Mouse (Mus musculus) embryonic facial prominence, embryonic 11.5 days (tissue): Measurements from ENCODE around the gene Camk2n2. TPM values are rescaled to one million over a fixed set of nuclear protein-coding genes. Genes with fewer than 3 reads are reported as not detected.
"Not testable (repeated sequence)": the region's sequence is repeated elsewhere in the genome, so short reads cannot be mapped to it uniquely, and the experiment has no call there.

Source experiments
- ATAC-seq: fragments of 200-750 bp; cut with Nextera tagmentation; replicated peaks from 2 replicates; pipeline ENCODE4 v1.8.0; 2017; ENCODE audit warnings: low read depth; ENCODE audit not compliant: insufficient number of reproducible peaks, low FRiP score, low TSS enrichment
- DNase-seq: peaks from one replicate; pipeline ENCODE4 v3.0.0-alpha.2; 2015; ENCODE audit warnings: low spot score
- H3K27ac ChIP-seq: fragments of 300-500 bp; sonication (generic); replicated peaks from 2 replicates; pipeline ENCODE4 v1.5.1; 2014; ENCODE audit warnings: mild to moderate bottlenecking, low read depth, low read length, control low read depth
- H3K27me3 ChIP-seq: fragments of 300-500 bp; sonication (generic); 2 replicates; pipeline ENCODE4 v1.6.1; 2014; ENCODE audit warnings: mild to moderate bottlenecking, low read length, moderate library complexity, mixed read lengths; ENCODE audit not compliant: control insufficient read depth, insufficient read depth
- H3K36me3 ChIP-seq: fragments of 300-500 bp; sonication (generic); replicated peaks from 2 replicates; pipeline ENCODE4 v1.6.1; 2014; ENCODE audit warnings: low read depth, mild to moderate bottlenecking, low read length, moderate library complexity, mixed read lengths; ENCODE audit not compliant: control insufficient read depth, insufficient read depth
- H3K4me1 ChIP-seq: fragments of 300-500 bp; sonication (generic); 2 replicates; pipeline ENCODE4 v1.6.1; 2014; ENCODE audit warnings: low read length, mixed read lengths; ENCODE audit not compliant: control insufficient read depth, insufficient read depth
- H3K4me2 ChIP-seq: fragments of 300-500 bp; sonication (generic); 2 replicates; pipeline ENCODE4 v1.6.1; 2014; ENCODE audit warnings: low read depth, mild to moderate bottlenecking, control low read depth, low read length, moderate library complexity
- H3K4me3 ChIP-seq: fragments of 300-500 bp; sonication (generic); 2 replicates; pipeline ENCODE4 v1.5.1; 2014; ENCODE audit warnings: low read depth, low read length, control low read depth
- H3K9ac ChIP-seq: fragments of 300-500 bp; sonication (generic); replicated peaks from 2 replicates; pipeline ENCODE4 v1.6.1; 2014; ENCODE audit warnings: mild to moderate bottlenecking, control low read depth, low read length
- H3K9me3 ChIP-seq: fragments of 300-500 bp; sonication (generic); replicated peaks from 2 replicates; pipeline ENCODE4 v1.6.1; 2016; ENCODE audit warnings: mild to moderate bottlenecking, low read length, inconsistent platforms, mixed read lengths; ENCODE audit not compliant: control insufficient read depth
- WGBS: fragments of 180-500 bp; shearing (Covaris S2); extraction: QIAGEN DNeasy Blood & Tissue Kit; methylation state at CpG from one replicate; pipeline ENCODE4 v1.1.7; 2014; 5-methylcytosine and 5-hydroxymethylcytosine counted together
- polyA plus RNA-seq: library from polyadenylated mRNA; unstranded; fragments of >200 nt; fragmentation: Nextera tagmentation; extraction: Ambion mirVana; gene quantifications from 2 replicates; pipeline ENCODE4 v1.2.1, GENCODE M21; 2014

Camk2n2 gene
- 1.8 and 2.2 TPM in 2 replicates for polyA plus RNA-seq

DNA sequence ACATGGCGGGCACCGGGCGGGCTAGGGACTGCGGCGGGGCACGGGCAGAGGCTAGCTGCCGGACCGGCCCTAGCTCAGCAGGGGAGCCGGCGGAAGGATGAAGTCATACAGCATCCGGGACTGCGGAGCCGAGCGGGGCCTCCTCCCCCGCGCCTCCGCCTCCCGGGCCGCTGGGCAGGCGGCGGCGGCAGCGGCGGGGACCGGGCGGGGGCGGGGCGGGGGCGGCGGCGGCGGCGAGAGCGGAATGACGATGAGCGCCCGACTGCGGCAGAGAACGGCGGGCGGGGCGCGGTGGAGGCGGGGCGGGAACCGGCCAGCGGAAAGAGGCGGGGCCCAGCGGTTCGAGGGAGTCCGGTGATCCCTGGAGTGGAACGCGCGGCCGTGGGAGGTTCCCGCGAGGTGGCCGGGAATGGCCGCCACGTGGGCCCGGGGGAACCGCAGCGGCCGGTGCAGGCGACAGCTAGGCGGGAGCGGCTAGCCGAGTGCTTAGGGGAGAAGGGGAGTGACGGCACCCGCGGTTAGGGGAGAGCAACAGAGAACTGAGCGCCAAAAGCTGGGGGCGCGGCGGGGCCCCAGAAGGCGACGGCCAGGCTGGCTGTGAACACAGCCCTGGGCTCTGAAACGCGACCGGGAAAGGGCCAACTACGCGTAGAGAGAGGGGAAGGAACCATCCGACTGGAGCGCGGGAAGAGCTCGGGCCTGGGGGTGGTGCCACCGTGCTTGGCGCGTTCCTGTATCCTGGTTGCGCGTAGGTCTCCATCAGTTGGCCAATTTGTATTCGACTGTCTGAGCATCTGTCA is at the start of gene Camk2n2:
Gene Camk2n2, minus strand, starts transcription at position 97 of the 800 bp plus-strand sequence.
- peak within 1 kb of the TSS; percentile 72 for H3K4me3 ChIP-seq
- H3K36me3 ChIP-seq = no peaks in the 10 kb centered on the region
- under 1% methylated on average over 67 of the region's 92 CpGs for WGBS
- H3K9me3 ChIP-seq = no peaks in the 10 kb centered on the region
- H3K4me2 ChIP-seq = peak within 1 kb of the TSS; percentile 99
- peak within 1 kb of the TSS; percentile 78 for H3K9ac ChIP-seq
- ATAC-seq (peak; percentile 56), DNase-seq (peak; percentile 60)
- peak within 1 kb of the TSS; percentile 44; the same call in 1 of the 2 replicates for H3K27ac ChIP-seq
- H3K27me3 ChIP-seq = peaks cover 13% of the 10 kb centered on the region
- H3K4me1 ChIP-seq = no peaks in the 10 kb centered on the region

DNA sequence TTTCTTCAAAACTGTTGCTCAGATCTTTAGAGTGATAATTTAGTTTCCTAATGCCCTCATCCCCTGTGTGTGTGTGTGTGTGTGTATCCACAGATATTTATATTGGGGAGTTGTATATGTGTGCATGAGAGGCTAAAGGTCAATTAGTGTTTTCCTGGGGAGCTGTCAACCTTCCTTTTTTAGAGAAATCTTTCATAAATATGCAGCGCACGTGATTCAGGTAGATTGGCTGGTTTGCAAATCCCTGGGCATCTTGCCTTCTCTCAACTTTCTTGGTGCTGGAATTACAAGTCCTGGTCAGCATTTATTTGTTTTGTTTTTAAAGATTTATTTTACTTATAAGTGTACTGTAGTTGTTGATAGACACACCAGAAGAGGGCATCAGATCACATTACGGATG is 49.2 kb upstream of the Camk2n2 start:
- Histone ChIP-seq H3K9me3 (no peaks in the 10 kb centered on the region), H3K27me3 (no peaks in the 10 kb centered on the region), H3K4me2 (no peak overlapping the region), H3K27ac (no peak overlapping the region), H3K4me1 (peaks cover 7% of the 10 kb centered on the region), H3K36me3 (peaks cover 1% of the 10 kb centered on the region; the same call in 1 of the 2 replicates), H3K4me3 (no peak overlapping the region), H3K9ac (no peak overlapping the region)
- 75% methylated on average over 3 of the region's 3 CpGs for WGBS
- ATAC-seq = no peak
- DNase-seq = no peak

- H3K9me3 ChIP-seq, H3K4me1 ChIP-seq, H3K4me3 ChIP-seq, H3K27me3 ChIP-seq, ATAC-seq, H3K9ac ChIP-seq, DNase-seq, H3K27ac ChIP-seq, H3K4me2 ChIP-seq, H3K36me3 ChIP-seq: not testable (repeated sequence)
- 100% methylated on average over 5 of the region's 6 CpGs for WGBS
Observed at GRCm38 (mm10) chr16:20668013-20668412, 46.9 kb upstream of the Camk2n2 start, which contains the start of gene Eif4g1. TSS of gene Eif4g1 (plus strand) at chr16:20668313.

GRCm38 (mm10) chr16:20657661-20658060 is 36.6 kb upstream of the Camk2n2 start:
- no peaks in the 10 kb centered on the region for H3K27me3 ChIP-seq
- H3K4me1 ChIP-seq = no peaks in the 10 kb centered on the region; the same call in 1 of the 2 replicates
- DNase-seq (no peak), ATAC-seq (no peak)
- no peak overlapping the region for H3K27ac ChIP-seq
- H3K36me3 ChIP-seq = peaks cover 11% of the 10 kb centered on the region
- H3K9me3 ChIP-seq = no peaks in the 10 kb centered on the region
- no peak overlapping the region for H3K9ac ChIP-seq
- H3K4me3 ChIP-seq = no peak overlapping the region
- no peak overlapping the region for H3K4me2 ChIP-seq
- WGBS = 94% methylated on average over 4 of the region's 4 CpGs

GRCm38 (mm10) chr16:20653315-20653714 is 32.2 kb upstream of the Camk2n2 start:
- H3K27ac ChIP-seq = no peak overlapping the region
- H3K9me3 ChIP-seq = no peaks in the 10 kb centered on the region
- no peak overlapping the region for H3K4me3 ChIP-seq
- DNase-seq (no peak), ATAC-seq (no peak)
- no peaks in the 10 kb centered on the region for H3K27me3 ChIP-seq
- 59% methylated on average over 2 of the region's 2 CpGs for WGBS
- no peak overlapping the region for H3K4me2 ChIP-seq
- H3K36me3 ChIP-seq = peaks cover 2% of the 10 kb centered on the region
- H3K4me1 ChIP-seq = no peaks in the 10 kb centered on the region; the same call in 1 of the 2 replicates
- no peak overlapping the region for H3K9ac ChIP-seq

GRCm38 (mm10) chr16:20651947-20652310 is 30.8 kb upstream of the Camk2n2 start:
- 12% methylated on average over 12 of the region's 12 CpGs for WGBS
- ATAC-seq (no peak; the same call in 1 of the 2 replicates), DNase-seq (no peak)
- no peaks in the 10 kb centered on the region for H3K9me3 ChIP-seq
- no peak overlapping the region for H3K27ac ChIP-seq
- H3K27me3 ChIP-seq = no peaks in the 10 kb centered on the region
- peak overlapping the region; percentile 76 for H3K4me2 ChIP-seq
- H3K9ac ChIP-seq = peak overlapping the region; percentile 84
- H3K4me1 ChIP-seq = no peaks in the 10 kb centered on the region; the same call in 1 of the 2 replicates
- H3K36me3 ChIP-seq = peaks cover 2% of the 10 kb centered on the region
- peak overlapping the region; percentile 94 for H3K4me3 ChIP-seq

DNA sequence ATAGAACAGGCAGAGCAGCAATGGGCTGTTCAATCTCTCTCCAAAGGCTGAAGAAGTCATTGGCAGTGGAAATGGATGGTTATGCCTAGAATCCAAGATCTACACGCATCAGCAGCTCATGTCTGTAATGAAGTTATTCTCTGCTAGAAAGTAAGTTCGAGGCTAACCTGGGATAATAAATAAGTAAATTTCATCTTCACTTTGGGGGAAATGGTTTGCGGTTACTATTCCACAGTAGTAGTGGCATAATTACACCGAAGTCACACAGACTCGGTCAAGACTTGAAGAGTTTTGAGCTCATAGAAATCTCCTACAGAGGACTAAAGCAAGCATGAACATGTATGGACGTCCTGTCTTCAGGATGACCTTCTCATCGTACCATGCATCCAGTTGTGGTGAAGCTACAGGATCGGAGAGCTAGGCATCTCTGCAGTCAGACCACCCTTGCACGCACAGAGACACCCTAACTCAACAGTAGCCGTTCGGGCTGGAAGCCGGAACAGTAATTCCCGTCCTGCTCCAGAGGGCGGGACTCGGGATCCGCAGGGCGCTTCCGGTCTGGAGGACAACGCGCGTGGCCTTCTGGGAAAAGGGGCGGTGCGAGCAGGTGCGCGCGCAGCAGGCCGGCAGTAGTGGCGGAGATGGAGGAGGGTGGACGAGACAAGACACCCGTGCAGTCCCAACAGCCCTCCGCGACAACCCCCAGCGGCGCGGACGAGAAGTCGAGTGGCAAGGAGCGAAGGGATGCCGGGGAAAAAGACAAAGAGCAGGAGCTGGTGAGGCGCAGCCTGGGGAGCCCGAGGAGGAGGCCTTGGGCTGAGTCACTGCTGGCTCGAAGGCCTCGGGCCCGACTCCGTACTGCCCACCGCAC is 30.2 kb upstream of the Camk2n2 start, which contains the start of gene Psmd2:
Gene Psmd2, plus strand, starts transcription at position 577 of the 871 bp plus-strand sequence.
- DNase-seq (peak; percentile 96), ATAC-seq (peak; percentile 96)
- peak within 1 kb of the TSS; percentile 76 for H3K4me2 ChIP-seq
- peaks cover 2% of the 10 kb centered on the region; the same call in 1 of the 2 replicates for H3K36me3 ChIP-seq
- H3K9ac ChIP-seq = peak within 1 kb of the TSS; percentile 84
- peak within 1 kb of the TSS; percentile 94 for H3K4me3 ChIP-seq
- 2% methylated on average over 46 of the region's 46 CpGs for WGBS
- peak within 1 kb of the TSS; percentile 38; the same call in 1 of the 2 replicates for H3K27ac ChIP-seq
- no peaks in the 10 kb centered on the region; the same call in 1 of the 2 replicates for H3K4me1 ChIP-seq
- H3K27me3 ChIP-seq = no peaks in the 10 kb centered on the region
- H3K9me3 ChIP-seq = no peaks in the 10 kb centered on the region
